Mouse (Mus musculus): ENCODE data around the gene Serpina6. TPM values are rescaled to one million over a fixed set of nuclear protein-coding genes. Genes with fewer than 3 reads are reported as not detected.

Gene Serpina6
- polyA plus RNA-seq, 1 experiment from 2014 or later = 78.7 TPM

Other genes starting within 250 kb of the Serpina6 start
- gene 9330161L09Rik, start 249.4 kb downstream of the Serpina6 start, polyA plus RNA-seq (2016; fragmentation: Nextera tagmentation; extraction: Ambion mirVana) = 0.53 and 0.62 TPM in 2 replicates
- 68.4 and 77.5 TPM in 2 replicates for gene Ddx24, start 231.4 kb downstream of the Serpina6 start, polyA plus RNA-seq (2016; fragmentation: Nextera tagmentation; extraction: Ambion mirVana)
- gene Ifi27, start 223.0 kb downstream of the Serpina6 start, polyA plus RNA-seq (2016; fragmentation: Nextera tagmentation; extraction: Ambion mirVana) = 2.4 and 6.6 TPM in 2 replicates
- gene Ifi27l2a, start 213.5 kb downstream of the Serpina6 start, polyA plus RNA-seq (2016; fragmentation: Nextera tagmentation; extraction: Ambion mirVana) = 0.71 and 0.98 TPM in 2 replicates
- 0.17 and 0.20 TPM in 2 replicates for gene Ifi27l2b, start 200.0 kb downstream of the Serpina6 start, polyA plus RNA-seq (2016; fragmentation: Nextera tagmentation; extraction: Ambion mirVana)
- gene Ppp4r4, start 124.9 kb downstream of the Serpina6 start, polyA plus RNA-seq (2016; fragmentation: Nextera tagmentation; extraction: Ambion mirVana) = 0.17 and 1.6 TPM in 2 replicates
- 0.16 and 3.4 TPM in 2 replicates for gene Serpina10, start 25.8 kb downstream of the Serpina6 start, polyA plus RNA-seq (2016; fragmentation: Nextera tagmentation; extraction: Ambion mirVana)
- gene Serpina16, start 18.9 kb upstream of the Serpina6 start, polyA plus RNA-seq (2016; fragmentation: Nextera tagmentation; extraction: Ambion mirVana) = not detected in 2 replicates
- 0.10 TPM in 1 of 2 replicates, not detected in the other for gene Serpina1f, start 38.3 kb upstream of the Serpina6 start, polyA plus RNA-seq (2016; fragmentation: Nextera tagmentation; extraction: Ambion mirVana)
- gene Serpina1d, start 116.4 kb upstream of the Serpina6 start, polyA plus RNA-seq (2016; fragmentation: Nextera tagmentation; extraction: Ambion mirVana) = 0.14 and 9.4 TPM in 2 replicates
- gene Serpina1b, start 173.2 kb upstream of the Serpina6 start, polyA plus RNA-seq (2016; fragmentation: Nextera tagmentation; extraction: Ambion mirVana) = 1.3 and 49.0 TPM in 2 replicates
- gene Serpina1a, start 206.3 kb upstream of the Serpina6 start, polyA plus RNA-seq (2016; fragmentation: Nextera tagmentation; extraction: Ambion mirVana) = 0.68 and 29.6 TPM in 2 replicates
- 0.22 and 4.4 TPM in 2 replicates for gene Serpina1c, start 247.7 kb upstream of the Serpina6 start, polyA plus RNA-seq (2016; fragmentation: Nextera tagmentation; extraction: Ambion mirVana)

All from heart, embryonic 10.5 days (tissue).